Mouse (Mus musculus): ENCODE measurements around the gene Vwc2l.

Gene Vwc2l

DNA sequence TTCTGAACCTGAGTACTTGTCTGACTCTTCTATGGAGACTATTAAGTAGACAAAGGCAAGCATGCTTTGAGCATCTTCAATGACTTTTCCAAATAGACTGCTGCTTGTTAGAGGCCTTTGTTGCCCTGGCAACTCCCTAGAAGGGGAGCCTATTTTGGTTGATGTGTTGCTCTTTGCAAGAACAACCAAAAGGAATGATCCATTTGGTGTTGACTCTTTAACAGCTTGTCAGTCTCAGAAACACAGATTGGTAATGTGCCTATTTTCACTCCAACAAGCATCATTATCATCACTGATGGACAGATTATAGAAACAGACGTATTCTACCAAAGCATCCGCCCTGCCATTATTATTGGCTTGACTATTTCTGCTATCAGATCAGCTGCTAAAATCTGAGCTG, 181.9 kb downstream of the Vwc2l start:
- DNase-seq (ENCODE audit: low read depth in 1 of 2, low spot score in 2 of 2) = no peak

DNA sequence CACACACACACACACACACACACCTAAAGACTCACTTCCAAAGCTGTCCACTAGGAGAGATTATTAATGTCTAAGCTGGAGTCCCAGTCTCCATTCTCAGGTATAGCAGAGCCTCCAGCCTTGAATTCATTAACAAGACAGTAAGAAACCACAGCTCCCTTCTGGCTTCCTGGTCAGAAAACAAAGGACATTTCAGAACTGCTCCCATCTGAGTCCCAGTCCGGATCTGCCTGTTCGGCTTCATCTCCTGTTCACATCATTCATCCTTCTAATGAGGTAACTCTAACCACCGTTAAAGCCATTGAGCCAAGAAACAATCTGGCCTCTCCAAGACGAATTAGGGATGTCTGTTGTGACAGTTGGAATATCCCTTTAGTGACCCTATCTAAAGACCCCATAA, 185.7 kb downstream of the Vwc2l start:
- no peak for DNase-seq (ENCODE audit: low read depth in 1 of 2, low spot score in 2 of 2)

GRCm38 (mm10) chr1:70913071-70913470, 187.6 kb downstream of the Vwc2l start:
- no peak for DNase-seq (ENCODE audit: low read depth in 1 of 2, low spot score in 2 of 2)

DNA sequence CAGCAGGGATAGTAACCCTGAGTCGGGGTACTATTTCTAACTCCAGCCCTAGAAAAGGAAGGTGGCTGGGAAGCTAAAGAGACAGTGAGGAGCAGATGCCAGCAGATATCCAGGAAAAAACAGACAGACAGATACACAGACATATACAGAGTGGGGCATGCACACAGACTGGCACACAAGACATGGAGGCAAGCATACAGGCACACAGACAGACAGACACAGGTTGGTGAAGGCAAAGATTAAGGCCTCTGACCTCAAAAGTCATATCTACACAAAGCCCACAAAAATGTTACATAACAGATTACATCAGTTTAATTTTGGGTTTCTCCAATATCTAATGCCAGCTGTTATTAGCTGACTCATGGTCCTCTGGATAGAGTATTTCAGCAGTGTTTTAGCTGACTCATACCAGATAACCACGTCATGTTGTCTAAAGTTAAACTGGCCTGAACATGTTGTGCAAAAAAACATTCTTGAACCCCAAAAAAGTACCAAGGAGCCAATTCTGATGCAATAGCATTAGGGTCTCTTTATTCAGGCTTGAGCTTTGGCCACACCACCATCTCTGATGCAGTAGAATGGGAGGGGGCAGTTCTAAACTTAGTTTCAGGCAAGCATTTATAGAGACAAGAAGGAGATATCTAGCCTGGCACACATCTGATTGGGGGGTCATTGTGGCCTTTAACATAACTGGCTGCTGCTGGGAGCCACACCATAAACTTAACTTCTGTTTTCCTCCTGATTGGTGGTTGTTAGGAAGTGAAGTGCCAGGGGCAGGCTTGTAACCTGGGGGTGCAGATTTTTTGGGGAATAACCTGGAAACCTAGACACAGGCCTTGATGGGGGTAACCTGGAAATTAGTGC, 192.9 kb downstream of the Vwc2l start:
- DNase-seq (ENCODE audit: low read depth in 1 of 2, low spot score in 2 of 2) = no peak

DNA sequence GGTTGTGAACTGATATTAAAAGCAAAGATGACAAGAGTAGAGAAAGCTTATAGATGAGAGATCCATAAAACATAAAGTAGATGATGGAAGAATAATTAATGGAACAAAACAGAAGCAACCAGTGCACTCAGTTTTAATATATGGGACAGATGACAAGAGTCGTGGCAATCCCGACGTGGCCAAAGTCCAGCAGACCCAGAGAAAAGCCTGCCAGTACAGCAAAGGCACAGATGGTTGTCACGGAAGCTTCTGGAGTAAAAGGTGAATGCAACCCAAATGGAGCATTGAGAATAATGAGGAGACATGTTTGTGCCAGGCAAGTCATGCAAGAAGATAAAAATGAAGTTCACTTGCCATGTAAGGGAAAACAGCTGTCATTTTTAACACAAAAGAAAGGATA, 207.5 kb downstream of the Vwc2l start:
- no peak for DNase-seq (ENCODE audit: low read depth in 1 of 2, low spot score in 2 of 2)

All from monocyte, adult 2 months (primary cell).